Mouse (Mus musculus) spleen, adult 2 months (tissue): ENCODE measurements around the gene Coil.

Experiments used
- CTCF ChIP-seq: fragments of 200-500 bp; IDR thresholded peaks from 2 replicates; pipeline ENCODE4 v1.5.1; 2011; ENCODE audit warnings: mild to moderate bottlenecking, inconsistent platforms; ENCODE audit not compliant: insufficient read depth, insufficient read length, insufficient replicate concordance; ENCODE audit errors: extremely low read depth
- POLR2A ChIP-seq: fragments of 200-500 bp; IDR thresholded peaks from 2 replicates; pipeline ENCODE4 v1.6.1; 2011; ENCODE audit warnings: low read depth, low read length, inconsistent platforms

DNA sequence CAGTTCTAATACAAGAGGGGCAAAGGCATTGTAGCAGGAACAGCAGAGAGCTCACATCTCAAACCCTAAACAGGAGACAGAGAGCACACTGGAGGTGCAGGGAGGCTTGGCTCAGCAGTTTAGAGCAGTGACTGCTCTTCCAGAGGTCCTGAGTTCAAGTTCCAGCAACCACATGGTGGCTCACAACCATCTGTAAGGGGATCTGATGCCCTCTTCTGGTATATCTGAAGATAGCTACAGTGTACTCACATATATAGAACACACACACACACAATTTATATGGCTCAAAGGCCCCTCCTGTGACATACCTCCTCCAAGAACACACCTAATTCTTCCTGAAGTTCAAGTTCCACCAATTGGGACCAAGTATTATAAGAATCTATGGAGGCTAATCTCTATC, 64.5 kb downstream of the Coil start:
- no peak for TF ChIP-seq POLR2A
- no peak for TF ChIP-seq CTCF
